Mouse (Mus musculus) erythroblast, adult 5-6 weeks (primary cell): Measurements from ENCODE around the gene Smtnl1. TPM values are rescaled to one million over a fixed set of nuclear protein-coding genes. Genes with fewer than 3 reads are reported as not detected.

ENCODE experiments used
- ATAC-seq: replicated peaks from 2 replicates; pipeline ENCODE4 v1.8.0; 2016; ENCODE audit warnings: moderate number of reproducible peaks, mild to moderate bottlenecking, moderate TSS enrichment, inconsistent platforms; ENCODE audit not compliant: poor library complexity, low FRiP score, severe bottlenecking
- total RNA-seq, 2 experiments: library from RNA; stranded (forward) in 1 of 2; stranded (reverse) in 1 of 2; fragments of 150-400 nt in 1 of 2; fragments of 200-764, 138-1000 nt in 1 of 2; gene quantifications; 2 replicates each; pipeline versions ENCODE4 v1.2.3 to v1.2.4; 2015 to 2017; ENCODE audit warnings: low replicate concordance in 2 of 2

Gene Smtnl1
- total RNA-seq, 2 experiments from 2014 or later, result not detected

DNA sequence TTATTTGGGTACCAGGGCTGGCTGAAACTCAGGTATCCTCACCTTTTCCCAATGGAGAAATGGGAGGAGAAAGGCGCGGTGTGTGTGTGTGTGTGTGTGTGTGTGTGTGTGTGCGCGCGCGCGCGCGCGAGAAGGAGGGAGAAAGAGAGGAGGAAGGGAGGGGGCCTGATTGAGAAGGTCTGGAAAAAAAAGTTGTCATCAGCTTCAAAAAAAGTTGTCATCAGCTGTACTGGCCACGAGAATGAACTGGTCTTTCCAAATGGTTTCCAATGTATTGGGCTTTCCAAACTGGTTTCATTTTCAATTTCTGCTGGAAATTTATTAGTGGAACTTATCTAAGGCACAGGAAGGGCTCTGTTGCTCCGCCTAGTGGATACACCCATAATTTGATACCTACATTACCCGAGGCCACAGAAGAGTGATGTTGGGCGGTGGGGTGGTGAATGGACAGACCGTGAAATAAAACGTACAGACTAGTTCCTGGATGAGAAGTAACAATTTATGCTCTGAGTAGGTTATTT is 23.4 kb downstream of the Smtnl1 start:
- peak; percentile 74 for ATAC-seq

DNA sequence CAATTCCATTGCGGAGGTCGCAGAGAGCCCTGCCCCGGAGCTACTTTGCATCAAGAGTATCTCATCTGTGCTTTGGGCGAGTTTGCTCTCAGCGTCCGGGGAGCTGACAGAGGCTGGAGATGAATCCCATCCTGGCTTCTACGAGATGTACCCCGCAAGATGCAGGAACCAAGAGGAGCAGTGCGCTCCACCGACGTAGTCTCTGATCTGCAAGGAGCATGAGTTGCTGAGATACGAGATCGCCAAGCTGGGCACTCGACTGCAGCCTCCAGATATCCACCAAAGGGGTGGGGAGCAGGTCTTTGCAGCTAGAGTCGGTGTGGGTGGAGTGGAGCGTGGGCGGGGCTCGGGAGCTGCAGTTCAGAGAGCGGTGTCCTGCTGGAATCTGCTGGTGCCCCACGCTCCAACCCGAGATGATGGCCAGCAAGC is 23.9 kb downstream of the Smtnl1 start, which contains the start of gene Ube2l6:
Ube2l6 (plus strand) TSS at position 336 of the 429 bp plus-strand sequence.
- peak; percentile 88 for ATAC-seq

GRCm38 (mm10) chr2:84797833-84798492 is 24.5 kb downstream of the Smtnl1 start:
- ATAC-seq, result peak; percentile 66

- ATAC-seq, result no peak
Measured at GRCm38 (mm10) chr2:84793871-84794270, 28.6 kb downstream of the Smtnl1 start.

DNA sequence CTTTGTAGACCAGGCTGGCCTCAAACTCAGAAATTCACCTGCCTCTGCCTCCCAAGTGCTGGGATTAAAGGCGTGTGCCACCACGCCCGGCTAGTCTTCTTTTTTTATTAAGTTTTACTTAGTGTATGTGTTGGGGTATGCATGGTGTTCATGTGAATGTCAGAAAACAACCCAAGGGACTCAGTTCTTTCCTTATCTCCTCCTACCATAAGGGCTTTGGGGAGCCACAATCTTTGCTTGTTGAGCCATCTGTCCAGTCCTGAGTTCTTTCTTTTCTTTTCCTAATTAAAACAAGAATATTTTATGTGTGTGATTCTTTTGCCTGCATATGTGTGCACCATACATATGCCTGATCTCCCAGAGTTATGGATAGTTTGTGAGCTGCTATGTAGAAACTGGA is 29.3 kb downstream of the Smtnl1 start:
- peak; percentile 80 for ATAC-seq

- no peak; the same call in 1 of the 2 replicates for ATAC-seq
Measured at GRCm38 (mm10) chr2:84792516-84792915, 29.9 kb downstream of the Smtnl1 start.

GRCm38 (mm10) chr2:84790418-84790817 is 32.0 kb downstream of the Smtnl1 start:
- no peak for ATAC-seq

DNA sequence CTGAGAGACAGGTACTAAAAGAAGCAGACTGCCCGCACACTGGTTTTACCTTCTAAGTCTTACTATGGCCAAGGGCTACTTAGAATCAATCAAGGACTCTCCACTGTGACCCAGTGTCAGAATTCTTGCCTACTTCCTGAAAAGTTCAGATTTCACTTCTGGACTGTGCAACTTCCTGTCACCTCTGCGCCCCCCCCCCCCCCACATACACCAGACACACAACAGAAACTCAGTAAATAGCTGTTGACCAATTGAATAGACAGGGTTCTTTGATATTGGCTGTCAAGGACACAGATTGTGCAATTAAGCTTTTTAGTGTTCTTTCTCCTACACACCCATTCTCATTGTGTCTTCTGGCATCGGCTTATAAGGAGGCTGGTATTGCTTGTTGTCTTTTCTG is 34.1 kb downstream of the Smtnl1 start:
- ATAC-seq, result no peak

DNA sequence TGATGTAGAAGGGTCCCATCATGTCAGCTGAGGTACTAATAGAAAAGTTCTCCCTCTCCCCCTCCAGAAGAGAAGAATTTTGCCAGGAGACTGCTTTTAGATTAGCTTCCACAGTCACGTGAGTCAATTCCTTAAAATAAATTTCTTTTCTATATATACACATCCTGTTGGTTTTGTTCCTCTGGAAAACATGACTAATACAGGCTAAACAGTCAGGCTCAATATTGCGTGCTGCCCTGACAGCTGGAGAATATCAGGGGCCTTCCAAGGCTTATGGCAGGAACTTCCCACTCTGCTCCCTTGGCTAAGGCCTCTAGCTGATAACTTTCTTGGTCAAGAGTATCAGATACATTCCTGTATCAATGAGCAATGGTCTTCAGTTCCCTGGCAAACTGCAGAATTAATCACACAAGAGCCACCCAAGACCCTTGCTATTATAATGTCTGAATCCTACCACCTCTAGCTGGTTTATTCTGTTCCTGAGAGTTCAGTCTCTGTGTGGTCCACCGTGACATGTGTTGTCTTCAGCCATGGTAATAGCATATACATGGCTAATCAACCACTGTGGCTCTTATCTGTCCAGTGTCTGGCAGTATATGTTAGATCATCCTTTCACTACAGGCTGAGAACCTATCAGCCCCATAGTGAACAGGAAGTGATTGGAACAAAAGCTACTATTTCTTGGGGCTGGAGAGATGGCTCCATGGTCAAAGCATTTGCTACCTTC is 38.4 kb downstream of the Smtnl1 start:
- ATAC-seq, result no peak

- no peak for ATAC-seq
Measured at GRCm38 (mm10) chr2:84783315-84783714, 39.1 kb downstream of the Smtnl1 start.

DNA sequence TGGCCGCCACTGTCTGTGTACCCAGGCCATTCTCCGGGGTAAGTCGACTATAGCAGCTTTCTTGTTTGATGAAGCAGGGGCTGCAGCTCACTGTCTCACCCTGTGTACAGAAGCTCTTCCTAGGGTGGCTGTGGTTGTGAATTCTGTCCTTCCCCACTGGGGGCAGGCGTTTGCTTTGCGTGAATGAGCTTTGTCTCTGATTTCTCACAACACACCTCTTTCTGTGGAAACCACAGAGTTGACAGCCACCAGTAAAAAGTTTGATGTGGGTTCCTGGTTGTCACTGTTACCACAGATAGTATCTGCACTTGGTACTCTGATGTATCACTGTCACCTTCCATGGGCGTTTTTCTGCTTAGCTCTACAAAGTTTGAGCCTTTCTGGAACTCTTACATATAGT is 43.2 kb downstream of the Smtnl1 start:
- ATAC-seq, result peak; percentile 87

DNA sequence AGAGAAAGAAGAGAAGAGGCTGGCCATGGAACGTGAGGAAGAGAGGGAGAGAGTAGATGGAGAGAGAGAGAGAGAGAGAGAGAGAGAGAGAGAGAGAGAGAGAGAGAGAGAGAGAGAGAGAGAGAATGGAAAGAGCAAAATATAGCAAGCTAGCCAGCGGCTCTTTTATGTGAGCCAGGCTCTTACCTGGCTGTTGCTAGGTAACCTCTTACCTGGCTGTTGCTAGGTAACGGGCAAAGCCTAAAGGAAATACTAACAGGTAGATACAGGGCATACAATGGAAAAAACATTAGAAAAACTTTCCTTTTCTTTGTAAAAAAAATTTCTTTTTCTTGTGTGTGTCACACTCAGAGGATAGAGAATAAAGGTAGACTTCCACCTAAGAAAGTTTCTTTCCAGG is 44.7 kb downstream of the Smtnl1 start:
- ATAC-seq, result no peak

DNA sequence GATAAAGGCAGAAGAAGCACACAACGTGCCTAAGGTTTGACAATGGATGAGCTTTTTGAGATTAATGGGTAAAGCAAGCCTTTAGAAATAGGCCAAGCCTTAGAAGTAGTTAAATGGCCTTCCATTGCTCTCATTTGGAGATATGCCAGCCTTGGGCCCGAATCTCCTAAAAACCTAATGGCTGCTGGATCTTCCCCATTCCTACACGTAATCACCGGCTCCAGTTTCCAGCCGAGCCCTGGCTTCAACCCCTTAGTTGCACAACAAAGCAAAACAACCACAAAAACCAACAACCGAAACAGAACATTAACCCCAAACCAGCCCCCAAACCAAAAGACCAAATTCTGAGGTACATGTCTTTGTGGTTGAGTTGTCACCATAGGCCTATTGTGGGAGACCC is 46.8 kb downstream of the Smtnl1 start:
- ATAC-seq, result no peak

DNA sequence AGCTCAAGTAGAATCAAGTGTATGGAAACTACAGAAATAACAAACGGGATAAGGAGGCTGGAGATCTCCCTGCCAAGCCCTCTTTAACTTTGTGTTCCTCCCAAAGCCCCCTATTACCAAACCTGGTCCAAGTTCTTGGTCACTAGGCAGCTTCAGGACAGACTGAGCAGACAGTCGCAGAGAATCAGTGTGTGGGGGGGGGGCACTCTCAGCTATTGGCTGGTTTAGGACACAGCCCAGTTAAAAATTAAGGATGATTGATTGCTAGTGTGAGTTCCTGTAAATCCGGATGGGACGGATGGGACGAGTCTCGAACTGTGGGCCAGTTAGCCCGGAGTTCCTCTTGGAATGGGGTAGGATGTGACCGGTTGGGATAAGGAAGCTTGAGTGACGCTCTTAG is 47.2 kb downstream of the Smtnl1 start, which contains the start of gene Serping1:
Serping1 (minus strand) TSS at position 204 of the 400 bp plus-strand sequence.
- no peak for ATAC-seq

GRCm38 (mm10) chr2:84774751-84775150 is 47.7 kb downstream of the Smtnl1 start:
- ATAC-seq, result no peak

DNA sequence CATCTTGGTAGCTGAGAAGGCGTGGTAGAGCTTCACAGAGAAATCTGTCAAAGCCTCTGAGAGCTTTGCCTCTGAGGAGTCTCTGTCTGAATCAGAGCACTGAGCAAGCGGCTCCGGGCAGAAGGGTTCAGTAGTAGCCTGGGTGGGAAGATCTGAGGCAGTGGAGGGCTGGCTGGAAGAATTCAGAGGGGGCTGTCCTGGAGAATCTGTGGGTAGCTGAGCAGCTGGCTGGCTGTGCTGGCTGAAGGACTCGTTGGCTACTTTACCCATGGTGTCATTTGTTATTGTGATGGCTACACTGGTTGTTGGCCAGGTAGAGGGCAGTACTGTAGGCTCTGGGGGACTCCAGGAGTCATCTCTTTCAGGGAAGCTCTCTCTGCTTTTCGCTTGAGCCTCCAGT is 49.3 kb downstream of the Smtnl1 start:
- ATAC-seq, result no peak

- no peak for ATAC-seq
Measured at GRCm38 (mm10) chr2:84772454-84772853, 50.0 kb downstream of the Smtnl1 start.

DNA sequence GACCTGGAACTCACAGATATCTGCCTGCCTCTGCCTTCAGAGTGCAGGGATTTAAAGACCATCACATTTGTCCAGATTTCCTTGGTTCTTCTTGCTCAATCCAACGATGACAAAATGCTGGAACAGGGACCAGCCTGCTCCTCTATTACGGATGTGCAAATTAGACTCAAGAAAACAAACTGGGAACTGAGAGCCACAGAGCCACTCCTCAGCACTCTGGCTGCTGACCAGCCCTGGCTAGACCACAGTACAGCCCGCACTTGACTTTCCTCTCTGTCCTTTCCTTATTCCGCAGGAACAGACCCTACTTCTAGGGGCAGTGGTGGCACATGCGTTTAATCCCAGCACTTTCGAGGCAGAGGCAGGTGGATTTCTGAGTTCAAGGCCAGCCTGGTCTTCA is 52.0 kb downstream of the Smtnl1 start:
- no peak for ATAC-seq

DNA sequence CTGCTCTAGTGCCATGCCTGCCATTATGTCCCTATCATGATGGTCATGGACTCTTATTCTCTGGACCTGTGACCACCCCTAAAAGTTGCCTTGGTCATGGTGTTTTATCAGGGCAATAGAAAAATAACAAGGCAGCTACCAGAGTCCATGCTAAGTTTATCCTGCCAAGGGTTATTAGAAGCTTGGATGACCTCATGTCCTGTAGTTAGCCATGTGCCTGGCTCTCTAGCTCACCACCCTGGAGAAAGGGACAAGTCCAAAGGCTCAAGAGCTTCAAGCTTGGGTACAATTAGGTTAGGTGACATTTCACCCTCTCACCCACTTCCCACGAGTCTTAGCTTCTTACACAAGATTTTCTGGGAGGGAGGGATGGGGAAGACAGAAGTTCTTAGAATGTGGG is 59.6 kb downstream of the Smtnl1 start:
- ATAC-seq, result no peak

GRCm38 (mm10) chr2:84762295-84762694 is 60.2 kb downstream of the Smtnl1 start:
- ATAC-seq, result no peak

DNA sequence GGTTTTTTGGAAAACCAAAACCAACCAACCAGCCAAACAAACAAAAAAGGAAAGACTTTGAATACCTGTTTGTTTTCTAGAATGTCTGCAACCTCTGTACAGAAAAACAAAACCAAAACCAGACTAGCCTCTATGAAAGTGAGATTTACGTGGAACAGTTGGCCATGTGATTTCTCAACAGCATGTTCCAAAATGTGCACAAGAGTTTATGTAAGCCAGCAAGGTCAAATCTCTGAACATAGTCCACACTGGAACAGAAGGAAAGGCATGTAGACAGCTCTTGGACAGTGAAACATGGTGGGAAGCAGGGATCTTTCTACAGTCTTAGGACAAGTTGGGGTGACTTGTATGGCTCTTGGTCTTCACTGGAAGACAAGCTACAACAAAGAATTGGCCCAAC is 60.6 kb downstream of the Smtnl1 start:
- no peak for ATAC-seq
